Mouse (Mus musculus) neural tube, embryonic 12.5 days (tissue): ENCODE results near the gene Thsd4. TPM values are rescaled to one million over a fixed set of nuclear protein-coding genes. Genes with fewer than 3 reads are reported as not detected.
A peak's percentile ranks its signal among the peaks of the same experiment; 100 is the strongest.
"Not testable (repeated sequence)": the region's sequence is repeated elsewhere in the genome, so short reads cannot be mapped to it uniquely, and the experiment has no call there.

Experiments used
- ATAC-seq: fragments of 200-750 bp; cut with Nextera tagmentation; 2 replicates; pipeline ENCODE4 v1.8.0; 2017; ENCODE audit warnings: low read depth, mild to moderate bottlenecking, moderate TSS enrichment, moderate library complexity; ENCODE audit not compliant: low FRiP score
- H3K27ac ChIP-seq: fragments of 300-500 bp; sonication (generic); 2 replicates; pipeline ENCODE4 v1.5.1; 2016
- H3K27me3 ChIP-seq: fragments of 300-500 bp; sonication (generic); replicated peaks from 2 replicates; pipeline ENCODE4 v1.6.1; 2016; ENCODE audit warnings: mild to moderate bottlenecking
- H3K36me3 ChIP-seq: fragments of 300-500 bp; sonication (generic); 2 replicates; pipeline ENCODE4 v1.6.1; 2016; ENCODE audit warnings: mild to moderate bottlenecking
- H3K4me1 ChIP-seq: fragments of 300-500 bp; sonication (generic); 2 replicates; pipeline ENCODE4 v1.6.1; 2016
- H3K4me2 ChIP-seq: fragments of 300-500 bp; sonication (generic); replicated peaks from 2 replicates; pipeline ENCODE4 v1.6.1; 2016; ENCODE audit warnings: mild to moderate bottlenecking
- H3K4me3 ChIP-seq: fragments of 300-500 bp; sonication (generic); 2 replicates; pipeline ENCODE4 v1.5.1; 2016
- H3K9ac ChIP-seq: fragments of 300-500 bp; sonication (generic); 2 replicates; pipeline ENCODE4 v1.6.1; 2016; ENCODE audit warnings: mild to moderate bottlenecking
- H3K9me3 ChIP-seq: fragments of 300-500 bp; sonication (generic); 2 replicates; pipeline ENCODE4 v1.6.1; 2016; ENCODE audit warnings: mild to moderate bottlenecking
- WGBS: fragments of 180-500 bp; shearing (Covaris S2); methylation state at CpG from one replicate; pipeline ENCODE4 v1.1.7; 2016; 5-methylcytosine and 5-hydroxymethylcytosine counted together
- polyA plus RNA-seq: library from polyadenylated mRNA; unstranded; fragments of >200 nt; fragmentation: Nextera tagmentation; extraction: Ambion mirVana; gene quantifications from 2 replicates; pipeline ENCODE4 v1.2.1, GENCODE M21; 2016

The Thsd4 gene
- polyA plus RNA-seq, 1 experiment from 2014 or later, result 10.9 TPM

GRCm38 (mm10) chr9:59959276-59959675 lies 562.6 kb downstream of the Thsd4 start:
- 4% methylated on average over 8 of the region's 8 CpGs for WGBS
- Histone ChIP-seq H3K27me3 (no peaks in the 10 kb centered on the region), H3K4me3 (no peak overlapping the region), H3K36me3 (no peaks in the 10 kb centered on the region), H3K9ac (no peak overlapping the region), H3K4me2 (no peak overlapping the region), H3K9me3 (no peaks in the 10 kb centered on the region), H3K4me1 (peaks cover 13% of the 10 kb centered on the region), H3K27ac (no peak overlapping the region)
- ATAC-seq, result peak; percentile 61; the same call in 1 of the 2 replicates

DNA sequence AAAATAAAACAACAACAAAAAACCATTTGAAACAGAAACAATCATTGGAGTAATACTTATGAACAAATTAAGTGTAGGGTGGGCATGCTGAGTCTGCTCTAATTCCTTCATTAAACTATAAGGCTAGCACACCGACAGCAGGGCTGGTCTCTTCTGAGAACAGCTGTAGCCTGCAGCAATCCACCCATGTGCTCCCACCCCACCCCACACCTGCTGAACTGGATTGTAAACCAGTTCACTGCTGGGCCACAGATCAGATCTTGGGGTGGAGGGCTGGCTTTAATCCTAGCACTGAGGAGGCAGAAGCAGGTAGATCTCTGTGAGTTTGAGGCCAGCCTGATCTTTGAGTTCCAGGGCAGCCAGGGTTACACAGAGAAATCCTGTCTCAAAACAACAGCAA lies 563.7 kb downstream of the Thsd4 start:
- H3K36me3 ChIP-seq, result not testable (repeated sequence)

GRCm38 (mm10) chr9:59956496-59956895 lies 565.4 kb downstream of the Thsd4 start:
- H3K27me3 ChIP-seq, result no peaks in the 10 kb centered on the region
- peaks cover 7% of the 10 kb centered on the region; the same call in 1 of the 2 replicates for H3K4me1 ChIP-seq
- no peaks in the 10 kb centered on the region for H3K9me3 ChIP-seq
- no peak overlapping the region for H3K27ac ChIP-seq
- H3K4me3 ChIP-seq, result no peak overlapping the region
- WGBS, result 50% methylated on average over 6 of the region's 6 CpGs
- no peak overlapping the region for H3K9ac ChIP-seq
- H3K4me2 ChIP-seq, result peak overlapping the region; percentile 27; the same call in 1 of the 2 replicates
- ATAC-seq, result no peak
- H3K36me3 ChIP-seq, result no peaks in the 10 kb centered on the region

More for the DNA sequence above, 563.7 kb downstream of the Thsd4 start:
- H3K9me3 ChIP-seq, H3K9ac ChIP-seq, H3K27ac ChIP-seq, H3K4me3 ChIP-seq, H3K27me3 ChIP-seq, H3K4me2 ChIP-seq, ATAC-seq: not testable (repeated sequence)
- 50% methylated on average over 1 of the region's 1 CpGs for WGBS
- peaks cover 13% of the 10 kb centered on the region for H3K4me1 ChIP-seq

DNA sequence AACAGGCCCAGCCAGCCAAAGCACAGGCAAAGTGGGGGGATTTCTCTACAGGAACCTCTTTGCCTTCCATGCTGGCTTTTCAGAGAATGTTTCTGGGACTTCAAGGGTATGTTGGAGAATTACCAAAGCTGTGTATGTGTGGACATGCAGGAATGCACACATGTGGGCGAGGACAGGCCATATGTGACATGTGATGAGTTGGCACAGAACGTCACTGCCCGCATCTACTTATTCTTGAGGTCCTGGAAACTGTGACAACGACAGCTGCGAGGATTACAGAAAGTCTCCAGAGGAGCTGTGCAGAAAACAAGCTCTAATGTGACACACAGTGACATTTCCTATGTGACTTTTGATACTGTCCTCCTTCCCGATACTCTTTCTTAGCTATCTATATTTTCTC lies 566.2 kb downstream of the Thsd4 start:
- no peaks in the 10 kb centered on the region for H3K27me3 ChIP-seq
- peaks cover 3% of the 10 kb centered on the region; the same call in 1 of the 2 replicates for H3K4me1 ChIP-seq
- H3K4me3 ChIP-seq, result no peak overlapping the region
- H3K27ac ChIP-seq, result no peak overlapping the region
- ATAC-seq, result no peak
- no peak overlapping the region for H3K9ac ChIP-seq
- WGBS, result 85% methylated on average over 6 of the region's 6 CpGs
- H3K4me2 ChIP-seq, result no peak overlapping the region
- H3K36me3 ChIP-seq, result no peaks in the 10 kb centered on the region
- no peaks in the 10 kb centered on the region for H3K9me3 ChIP-seq

GRCm38 (mm10) chr9:59955199-59955598 lies 566.6 kb downstream of the Thsd4 start:
- Histone ChIP-seq H3K36me3 (no peaks in the 10 kb centered on the region), H3K9ac (no peak overlapping the region), H3K4me1 (peaks cover 3% of the 10 kb centered on the region; the same call in 1 of the 2 replicates), H3K27me3 (no peaks in the 10 kb centered on the region), H3K27ac (no peak overlapping the region), H3K4me3 (no peak overlapping the region), H3K9me3 (no peaks in the 10 kb centered on the region), H3K4me2 (no peak overlapping the region)
- 54% methylated on average over 3 of the region's 3 CpGs for WGBS
- no peak for ATAC-seq

GRCm38 (mm10) chr9:59953556-59953955 lies 568.3 kb downstream of the Thsd4 start:
- no peaks in the 10 kb centered on the region for H3K9me3 ChIP-seq
- no peak overlapping the region for H3K4me2 ChIP-seq
- no peaks in the 10 kb centered on the region for H3K36me3 ChIP-seq
- H3K27ac ChIP-seq, result no peak overlapping the region
- no peak overlapping the region for H3K4me3 ChIP-seq
- no peak for ATAC-seq
- no peak overlapping the region for H3K9ac ChIP-seq
- no peaks in the 10 kb centered on the region for H3K27me3 ChIP-seq
- WGBS, result 88% methylated on average over 7 of the region's 7 CpGs
- peaks cover 3% of the 10 kb centered on the region; the same call in 1 of the 2 replicates for H3K4me1 ChIP-seq

DNA sequence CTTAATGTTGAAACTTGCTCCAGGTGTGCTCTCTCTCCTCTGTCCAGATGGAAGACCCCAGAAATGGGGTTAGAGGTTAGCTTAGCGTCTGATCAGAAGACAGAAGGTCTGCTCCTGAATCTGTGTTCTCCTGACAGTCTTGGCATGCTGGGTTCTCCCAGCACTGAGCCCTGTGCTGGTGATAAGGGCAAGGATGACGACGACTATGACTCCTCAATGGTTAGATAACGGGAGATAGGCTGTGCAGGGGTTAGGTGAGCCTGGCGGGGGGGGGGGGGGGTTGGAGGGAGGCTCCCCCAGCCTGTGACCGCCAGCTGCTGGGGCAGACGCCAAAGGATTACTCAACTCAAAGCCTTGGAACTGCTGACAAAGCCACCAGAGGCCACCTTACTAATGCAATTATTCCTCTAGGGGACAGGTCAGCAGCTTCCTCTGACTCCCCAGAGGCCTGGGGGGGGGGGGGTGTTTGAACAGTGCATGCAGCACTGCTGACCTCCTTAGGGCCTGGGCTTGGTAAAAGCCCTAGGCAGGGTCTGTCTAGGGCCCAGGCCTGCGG lies 569.3 kb downstream of the Thsd4 start:
- ATAC-seq, result no peak
- no peaks in the 10 kb centered on the region for H3K9me3 ChIP-seq
- no peak overlapping the region for H3K27ac ChIP-seq
- H3K4me2 ChIP-seq, result no peak overlapping the region
- 73% methylated on average over 8 of the region's 8 CpGs for WGBS
- no peaks in the 10 kb centered on the region for H3K27me3 ChIP-seq
- no peak overlapping the region for H3K9ac ChIP-seq
- H3K4me3 ChIP-seq, result no peak overlapping the region
- no peaks in the 10 kb centered on the region for H3K36me3 ChIP-seq
- H3K4me1 ChIP-seq, result no peaks in the 10 kb centered on the region

- no peak overlapping the region for H3K4me2 ChIP-seq
- ATAC-seq, result no peak
- 78% methylated on average over 4 of the region's 4 CpGs for WGBS
These were observed 569.9 kb downstream of the Thsd4 start for GRCm38 (mm10) chr9:59951943-59952342.

GRCm38 (mm10) chr9:59951001-59951750 lies 570.7 kb downstream of the Thsd4 start:
- Histone ChIP-seq H3K27ac (no peak overlapping the region), H3K9me3 (no peaks in the 10 kb centered on the region), H3K4me1 (no peaks in the 10 kb centered on the region), H3K27me3 (no peaks in the 10 kb centered on the region), H3K4me2 (no peak overlapping the region), H3K36me3 (no peaks in the 10 kb centered on the region), H3K9ac (no peak overlapping the region), H3K4me3 (no peak overlapping the region)
- WGBS, result 94% methylated on average over 9 of the region's 9 CpGs
- no peak for ATAC-seq

More at GRCm38 (mm10) chr9:59951943-59952342, 569.9 kb downstream of the Thsd4 start:
- no peak overlapping the region for H3K27ac ChIP-seq
- no peaks in the 10 kb centered on the region for H3K4me1 ChIP-seq
- H3K9me3 ChIP-seq, result no peaks in the 10 kb centered on the region
- no peaks in the 10 kb centered on the region for H3K36me3 ChIP-seq
- no peak overlapping the region for H3K4me3 ChIP-seq
- H3K9ac ChIP-seq, result no peak overlapping the region
- no peaks in the 10 kb centered on the region for H3K27me3 ChIP-seq

- Histone ChIP-seq H3K27ac (no peak overlapping the region), H3K4me3 (no peak overlapping the region), H3K9ac (no peak overlapping the region), H3K27me3 (no peaks in the 10 kb centered on the region), H3K4me2 (no peak overlapping the region), H3K9me3 (no peaks in the 10 kb centered on the region), H3K36me3 (no peaks in the 10 kb centered on the region), H3K4me1 (no peaks in the 10 kb centered on the region)
- no peak for ATAC-seq
- WGBS, result 88% methylated on average over 5 of the region's 5 CpGs
These were observed 571.9 kb downstream of the Thsd4 start for GRCm38 (mm10) chr9:59949981-59950380.

- WGBS, result 83% methylated on average over 6 of the region's 6 CpGs
- Histone ChIP-seq H3K27me3 (no peaks in the 10 kb centered on the region), H3K9ac (no peak overlapping the region), H3K9me3 (no peaks in the 10 kb centered on the region), H3K4me1 (no peaks in the 10 kb centered on the region), H3K4me2 (no peak overlapping the region), H3K36me3 (no peaks in the 10 kb centered on the region), H3K4me3 (no peak overlapping the region), H3K27ac (no peak overlapping the region)
- no peak for ATAC-seq
These were observed 572.3 kb downstream of the Thsd4 start for GRCm38 (mm10) chr9:59949511-59949910.

DNA sequence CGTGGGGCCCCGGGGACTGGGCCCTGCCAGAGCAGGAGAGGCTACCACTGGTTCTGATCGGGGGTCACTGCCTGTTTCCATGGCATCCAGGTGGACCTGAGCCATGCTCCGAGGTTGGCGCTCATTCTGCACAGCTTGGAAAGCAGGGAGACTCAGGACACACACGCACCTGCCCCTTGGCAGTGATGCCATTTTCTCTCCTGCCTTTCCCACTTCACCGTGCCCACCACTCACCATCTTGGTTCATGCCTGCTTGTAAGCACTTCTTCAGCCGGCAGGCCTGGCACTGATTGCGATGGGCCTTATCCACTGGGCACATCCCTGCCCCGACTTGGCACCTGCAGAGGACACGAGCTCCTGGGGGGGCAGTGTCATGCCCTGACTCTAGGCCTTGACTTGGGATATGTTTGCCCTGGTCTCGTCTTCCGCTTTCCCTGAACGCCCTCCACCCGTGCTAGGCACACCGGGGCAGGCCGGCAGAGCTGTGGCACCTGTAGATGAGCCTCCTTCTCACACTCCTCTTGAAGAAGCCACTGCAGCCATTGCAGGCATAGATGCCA lies 573.1 kb downstream of the Thsd4 start:
- Histone ChIP-seq H3K9ac (no peak overlapping the region), H3K36me3 (no peaks in the 10 kb centered on the region), H3K4me1 (no peaks in the 10 kb centered on the region), H3K9me3 (no peaks in the 10 kb centered on the region), H3K27me3 (no peaks in the 10 kb centered on the region), H3K27ac (no peak overlapping the region), H3K4me2 (no peak overlapping the region), H3K4me3 (no peak overlapping the region)
- ATAC-seq, result no peak
- WGBS, result 87% methylated on average over 17 of the region's 17 CpGs
